Mouse (Mus musculus) lung, adult 2 months (tissue): ENCODE results near the gene Gm49383.

Experiments
- CTCF ChIP-seq: fragments of 200-500 bp; IDR thresholded peaks from 2 replicates; pipeline ENCODE4 v1.5.1; 2011; ENCODE audit warnings: mild to moderate bottlenecking, low read length, control low read depth; ENCODE audit not compliant: insufficient read depth
- POLR2A ChIP-seq: fragments of 200-500 bp; IDR thresholded peaks from 2 replicates; pipeline ENCODE4 v1.6.1; 2011; ENCODE audit warnings: low read depth, mild to moderate bottlenecking, control low read depth, low read length, borderline replicate concordance; ENCODE audit errors: extremely low read depth

GRCm38 (mm10) chr12:69156436-69156835 is 40.5 kb downstream of the Gm49383 start:
- TF ChIP-seq CTCF (no peak), POLR2A (no peak)
